Mouse (Mus musculus) adrenal gland, adult (tissue): ENCODE results near the gene Rassf6.
"Not testable (repeated sequence)": the region's sequence is repeated elsewhere in the genome, so short reads cannot be mapped to it uniquely, and the experiment has no call there.

ENCODE experiments used
- DNase-seq, 2 experiments: peaks; one replicate each; pipeline ENCODE4 v3.0.0; 2022 to 2023; ENCODE audit warnings: low spot score in 1 of 2; ENCODE audit not compliant: inconsistent age in 2 of 2

Rassf6 gene

GRCm38 (mm10) chr5:90624708-90625425 is 15.6 kb downstream of the Rassf6 start:
- no peak for DNase-seq

- DNase-seq, result no peak
Observed at GRCm38 (mm10) chr5:90623209-90623608, 17.2 kb downstream of the Rassf6 start.

GRCm38 (mm10) chr5:90621726-90622125 is 18.7 kb downstream of the Rassf6 start:
- no peak for DNase-seq

- DNase-seq, result no peak
Observed at GRCm38 (mm10) chr5:90621316-90621715, 19.1 kb downstream of the Rassf6 start.

- no peak for DNase-seq
Observed at GRCm38 (mm10) chr5:90617859-90618258, 22.6 kb downstream of the Rassf6 start.

GRCm38 (mm10) chr5:90612751-90613150 is 27.7 kb downstream of the Rassf6 start:
- not testable (repeated sequence) for DNase-seq

GRCm38 (mm10) chr5:90611996-90612611 is 28.4 kb downstream of the Rassf6 start:
- no peak for DNase-seq

GRCm38 (mm10) chr5:90611388-90611787 is 29.1 kb downstream of the Rassf6 start:
- no peak for DNase-seq

- DNase-seq, result no peak
Observed at GRCm38 (mm10) chr5:90608906-90609305, 31.6 kb downstream of the Rassf6 start.

GRCm38 (mm10) chr5:90603407-90603923 is 37.0 kb downstream of the Rassf6 start:
- DNase-seq, result no peak

GRCm38 (mm10) chr5:90601469-90601868 is 39.0 kb downstream of the Rassf6 start:
- DNase-seq, result peak; percentile 7 to 68

- DNase-seq, result no peak
Observed at GRCm38 (mm10) chr5:90596155-90596554, 44.3 kb downstream of the Rassf6 start.

GRCm38 (mm10) chr5:90594945-90595344 is 45.5 kb downstream of the Rassf6 start:
- no peak for DNase-seq

GRCm38 (mm10) chr5:90591936-90592335 is 48.5 kb downstream of the Rassf6 start:
- DNase-seq, result no peak

GRCm38 (mm10) chr5:90590676-90591075 is 49.8 kb downstream of the Rassf6 start:
- DNase-seq, result no peak

GRCm38 (mm10) chr5:90588708-90589595 is 51.5 kb downstream of the Rassf6 start:
- DNase-seq, result peak; percentile 39 to 87

GRCm38 (mm10) chr5:90588104-90588503 is 52.4 kb downstream of the Rassf6 start:
- no peak for DNase-seq

- DNase-seq, result no peak
Observed at GRCm38 (mm10) chr5:90586511-90586910, 53.9 kb downstream of the Rassf6 start.

- DNase-seq, result no peak
Observed at GRCm38 (mm10) chr5:90584799-90585198, 55.7 kb downstream of the Rassf6 start.

GRCm38 (mm10) chr5:90582179-90582578 is 58.3 kb downstream of the Rassf6 start:
- no peak for DNase-seq

- no peak for DNase-seq
Observed at GRCm38 (mm10) chr5:90579556-90579955, 60.9 kb downstream of the Rassf6 start.
